8 mouse cellular contexts compared by ENCODE assay signal in genomic region chr5:148419112-148419526, GRCm38 (mm10). TPM values are rescaled to one million over a fixed set of nuclear protein-coding genes. Genes with fewer than 3 reads are reported as not detected.
A peak's percentile ranks its signal among the peaks of the same experiment; 100 is the strongest.
DNase-seq lines count a peak whose midpoint lies in the region; ATAC-seq and TF ChIP-seq lines count a peak whose summit lies in the region.

No protein-coding gene starts in this region.

- H3K4me1 ChIP-seq in heart, adult 2 months (ENCODE audit: control insufficient read depth, insufficient read depth, low read length): no peaks in the 10 kb centered on the region; the same call in 1 of the 2 replicates
- H3K4me1 ChIP-seq in heart, embryonic 12.5 days (replicated peaks): peaks cover 10% of the 10 kb centered on the region
- 0 out of 2 replicates have a peak, but pooled peaks cover 8% of the 10 kb centered on the region for H3K4me1 ChIP-seq in forebrain, embryonic 15.5 days
- no peaks in the 10 kb centered on the region for H3K4me1 ChIP-seq in midbrain, embryonic 16.5 days (ENCODE audit: control insufficient read depth, insufficient read depth, low read length)

- H3K9me3 ChIP-seq in heart, embryonic 12.5 days (replicated peaks): 0 out of 2 replicates have a peak, but pooled peaks cover 3% of the 10 kb centered on the region
- no peaks in the 10 kb centered on the region for H3K9me3 ChIP-seq in forebrain, embryonic 15.5 days
- H3K9me3 ChIP-seq in midbrain, embryonic 16.5 days (replicated peaks; ENCODE audit: control insufficient read depth, low read length, poor library complexity, severe bottlenecking): no peaks in the 10 kb centered on the region

- H3K27me3 ChIP-seq in heart, adult 2 months (ENCODE audit: control insufficient read depth, insufficient read depth, low read length): no peaks in the 10 kb centered on the region
- H3K27me3 ChIP-seq in heart, embryonic 12.5 days (replicated peaks): no peaks in the 10 kb centered on the region
- no peaks in the 10 kb centered on the region for H3K27me3 ChIP-seq in myocyte (ENCODE audit: control insufficient read depth, insufficient read depth, insufficient read length)
- H3K27me3 ChIP-seq in forebrain, embryonic 15.5 days: no peaks in the 10 kb centered on the region
- H3K27me3 ChIP-seq in midbrain, embryonic 16.5 days (ENCODE audit: control insufficient read depth, insufficient read depth, low read depth, low read length): no peaks in the 10 kb centered on the region

- H3ac ChIP-seq in myocyte (ENCODE audit: control insufficient read depth, insufficient read length): no peak overlapping the region

- TF ChIP-seq EP300 in heart, adult 2 months (IDR thresholded peaks at IDR 0.05; ENCODE audit: insufficient read depth, low read depth, low read length): no peak

- peak overlapping the region; percentile 18; the same call in 1 of the 2 replicates for H3K9ac ChIP-seq in heart, adult 2 months (ENCODE audit: low read depth, low read length)
- H3K9ac ChIP-seq in heart, embryonic 12.5 days: no peak overlapping the region
- H3K9ac ChIP-seq in forebrain, embryonic 15.5 days (replicated peaks): no peak overlapping the region
- H3K9ac ChIP-seq in midbrain, embryonic 16.5 days (ENCODE audit: low read depth, low read length): no peak overlapping the region

- H3K4me3 ChIP-seq in heart, adult 2 months: peak overlapping the region; percentile 13
- H3K4me3 ChIP-seq in heart, embryonic 12.5 days: no peak overlapping the region
- no peak overlapping the region for H3K4me3 ChIP-seq in myocyte
- H3K4me3 ChIP-seq in forebrain, embryonic 15.5 days: no peak overlapping the region
- no peak overlapping the region for H3K4me3 ChIP-seq in midbrain, embryonic 16.5 days (ENCODE audit: low read depth, low read length)

- peak; percentile 37 to 55 for DNase-seq in heart, adult 2 months
- DNase-seq in 416B (ENCODE audit: low read depth): peak; percentile 82
- peak; percentile 31 to 33 for DNase-seq in adrenal gland, adult 18-20 months (ENCODE audit: low spot score in 2 of 2)
- peak; percentile 69 for DNase-seq in heart, postnatal 4 days

- no peaks in the 10 kb centered on the region for H3K79me2 ChIP-seq in heart, adult 2 months (replicated peaks; ENCODE audit: control insufficient read depth, insufficient read depth, low read length)
- H3K79me2 ChIP-seq in myocyte (ENCODE audit: control insufficient read depth, insufficient read depth): no peaks in the 10 kb centered on the region

- intact Hi-C loops in heart, adult 2 months (cut with DNase I): no loop called here

- H3K27ac ChIP-seq in heart, adult 2 months: peak overlapping the region; percentile 13; the same call in 1 of the 2 replicates
- H3K27ac ChIP-seq in heart, embryonic 12.5 days (ENCODE audit: poor library complexity, severe bottlenecking): no peak overlapping the region
- no peak overlapping the region for H3K27ac ChIP-seq in forebrain, embryonic 15.5 days (replicated peaks)
- H3K27ac ChIP-seq in midbrain, embryonic 16.5 days (ENCODE audit: low read length): no peak overlapping the region

- TF ChIP-seq CTCF in heart, adult 2 months (IDR thresholded peaks at IDR 0.05): 0 out of 2 replicates have a peak, but pooled peaks have one; percentile 5

- no peak for ATAC-seq in heart, embryonic 12.5 days (ENCODE audit: insufficient number of reproducible peaks, low FRiP score)
- ATAC-seq in forebrain, embryonic 15.5 days (replicated peaks): no peak
- ATAC-seq in midbrain, embryonic 16.5 days: no peak

- no peaks in the 10 kb centered on the region for H3K36me3 ChIP-seq in heart, adult 2 months (ENCODE audit: control insufficient read depth, insufficient read depth, low read length)
- no peaks in the 10 kb centered on the region for H3K36me3 ChIP-seq in heart, embryonic 12.5 days
- no peaks in the 10 kb centered on the region for H3K36me3 ChIP-seq in myocyte (ENCODE audit: control insufficient read depth, insufficient read depth)
- no peaks in the 10 kb centered on the region for H3K36me3 ChIP-seq in forebrain, embryonic 15.5 days
- H3K36me3 ChIP-seq in midbrain, embryonic 16.5 days (ENCODE audit: control insufficient read depth, insufficient read depth, low read length): no peaks in the 10 kb centered on the region

- no peak overlapping the region for H3K4me2 ChIP-seq in heart, embryonic 12.5 days
- no peak overlapping the region for H3K4me2 ChIP-seq in myocyte (ENCODE audit: low read depth)
- no peak overlapping the region for H3K4me2 ChIP-seq in forebrain, embryonic 15.5 days (replicated peaks)
- H3K4me2 ChIP-seq in midbrain, embryonic 16.5 days (ENCODE audit: low read length): no peak overlapping the region

- WGBS in heart, adult 2 months: 31% methylated on average over 9 of the region's 9 CpGs
- 56% methylated on average over 9 of the region's 9 CpGs for WGBS in heart, embryonic 12.5 days
- WGBS in forebrain, embryonic 15.5 days: 43% methylated on average over 9 of the region's 9 CpGs
- WGBS in midbrain, embryonic 16.5 days: 75% methylated on average over 9 of the region's 9 CpGs

- no peak for TF ChIP-seq POLR2A in heart, adult 2 months (IDR thresholded peaks at IDR 0.05; ENCODE audit: insufficient read depth, low read depth, low read length)
- TF ChIP-seq POLR2A in myocyte (IDR thresholded peaks at IDR 0.05; ENCODE audit: insufficient read length, low read depth): no peak

TF ChIP-seq in myocyte, 11 proteins besides CTCF, POLR2A, EP300 and RAD21:
- TF ChIP-seq CEBPB (IDR thresholded peaks at IDR 0.05; ENCODE audit: insufficient read depth, poor library complexity, severe bottlenecking) (peak; percentile 88), USF1 (IDR thresholded peaks at IDR 0.05; ENCODE audit: low read depth) (no peak), E2F4 (IDR thresholded peaks at IDR 0.05; ENCODE audit: insufficient read depth) (no peak), SRF (IDR thresholded peaks at IDR 0.05; ENCODE audit: control insufficient read depth, insufficient read length, low read depth) (no peak), MYOD1 (IDR thresholded peaks at IDR 0.05; ENCODE audit: control insufficient read depth in 1 of 3, insufficient read length in 2 of 3, low read depth in 2 of 3) (no peak), POLR2AphosphoS2 (IDR thresholded peaks at IDR 0.05; ENCODE audit: insufficient read length, low read depth) (no peak)

RNA-seq across cellular contexts. Expression of gene Slc7a1, which starts 19.4 kb away (rescaled TPM):
- 10 to 100 TPM; 14.0 to 14.4 TPM for total RNA-seq in heart, adult 2 months (2021)
- polyA plus RNA-seq in heart, adult 2 months (2012; rRNA removed): 10.9 and 18.9 TPM in 2 replicates
- polyA plus RNA-seq in heart, embryonic 12.5 days (2016; fragmentation: Nextera tagmentation; extraction: Ambion mirVana): 24.0 and 24.2 TPM in 2 replicates
- total RNA-seq in adrenal gland, adult 18-20 months (2021): 10 to 100 TPM; 87.0 to 94.9 TPM
- 10 to 100 TPM; 32.6 to 34.6 TPM for total RNA-seq in heart, postnatal 4 days (2021)
- 51.4 TPM for polyA plus RNA-seq in myocyte (2012; fragmentation: generic; extraction: Trizol)
- 32.4 and 37.5 TPM in 2 replicates for polyA plus RNA-seq in forebrain, embryonic 15.5 days (2015; fragmentation: Nextera tagmentation; extraction: Ambion mirVana)
- 40.5 and 46.1 TPM in 2 replicates for polyA plus RNA-seq in midbrain, embryonic 16.5 days (2015; fragmentation: Nextera tagmentation; extraction: Ambion mirVana)

Comparison
In these comparisons a context has a peak if more than half of its experiments do, and no peak if none do; other contexts are left out.
1. DNase-seq: peak in every context shown above with its lines; median percentile 82 in 416B; 69 in heart, postnatal 4 days; 46 in heart, adult 2 months; 32 in adrenal gland, adult 18-20 months.